Mouse (Mus musculus) hindbrain, embryonic 13.5 days (tissue): Measurements from ENCODE around the gene Rpp30. TPM values are rescaled to one million over a fixed set of nuclear protein-coding genes. Genes with fewer than 3 reads are reported as not detected.
A peak's percentile ranks its signal among the peaks of the same experiment; 100 is the strongest.

Source experiments
- ATAC-seq: fragments of 200-750 bp; cut with Nextera tagmentation; 2 replicates; pipeline ENCODE4 v1.8.0; 2017; ENCODE audit warnings: moderate TSS enrichment; ENCODE audit not compliant: low FRiP score
- H3K27ac ChIP-seq: fragments of 300-500 bp; sonication (generic); 2 replicates; pipeline ENCODE4 v1.5.1; 2015; ENCODE audit warnings: inconsistent platforms, mild to moderate bottlenecking, moderate library complexity
- H3K27me3 ChIP-seq: fragments of 300-500 bp; sonication (generic); 2 replicates; pipeline ENCODE4 v1.6.1; 2015; ENCODE audit warnings: mild to moderate bottlenecking, inconsistent platforms
- H3K36me3 ChIP-seq: fragments of 300-500 bp; sonication (generic); 2 replicates; pipeline ENCODE4 v1.6.1; 2015; ENCODE audit warnings: mild to moderate bottlenecking, inconsistent platforms
- H3K4me1 ChIP-seq: fragments of 300-500 bp; sonication (generic); replicated peaks from 2 replicates; pipeline ENCODE4 v1.6.1; 2015; ENCODE audit warnings: inconsistent platforms
- H3K4me2 ChIP-seq: fragments of 300-500 bp; sonication (generic); 2 replicates; pipeline ENCODE4 v1.6.1; 2015; ENCODE audit warnings: inconsistent platforms, mild to moderate bottlenecking, moderate library complexity
- H3K4me3 ChIP-seq: fragments of 300-500 bp; sonication (generic); 2 replicates; pipeline ENCODE4 v1.5.1; 2015; ENCODE audit warnings: mild to moderate bottlenecking, inconsistent platforms
- H3K9ac ChIP-seq: fragments of 300-500 bp; sonication (generic); 2 replicates; pipeline ENCODE4 v1.6.1; 2015; ENCODE audit warnings: mild to moderate bottlenecking, inconsistent platforms
- H3K9me3 ChIP-seq: fragments of 300-500 bp; sonication (generic); 2 replicates; pipeline ENCODE4 v1.6.1; 2016; ENCODE audit warnings: inconsistent platforms
- WGBS: fragments of 180-500 bp; shearing (Covaris S2); methylation state at CpG from one replicate; pipeline ENCODE4 v1.1.7; 2015; 5-methylcytosine and 5-hydroxymethylcytosine counted together
- polyA plus RNA-seq: library from polyadenylated mRNA; unstranded; fragments of >200 nt; fragmentation: Nextera tagmentation; extraction: Ambion mirVana; gene quantifications from 2 replicates; pipeline ENCODE4 v1.2.1, GENCODE M21; 2015

The Rpp30 gene
- polyA plus RNA-seq, 1 experiment from 2014 or later = 75.1 TPM

- H3K4me3 ChIP-seq = no peak overlapping the region
- no peak for ATAC-seq
- peaks cover 4% of the 10 kb centered on the region; the same call in 1 of the 2 replicates for H3K36me3 ChIP-seq
- H3K9ac ChIP-seq = no peak overlapping the region
- peak overlapping the region; percentile 16; the same call in 1 of the 2 replicates for H3K4me2 ChIP-seq
- H3K9me3 ChIP-seq = no peaks in the 10 kb centered on the region
- 59% methylated on average over 26 of the region's 26 CpGs for WGBS
- no peak overlapping the region for H3K27ac ChIP-seq
- peaks cover 6% of the 10 kb centered on the region; the same call in 1 of the 2 replicates for H3K27me3 ChIP-seq
- peaks cover 10% of the 10 kb centered on the region; the same call in 1 of the 2 replicates for H3K4me1 ChIP-seq
Measured at GRCm38 (mm10) chr19:36109318-36109944, 25.9 kb downstream of the Rpp30 start.

- Histone ChIP-seq H3K27me3 (peaks cover 6% of the 10 kb centered on the region; the same call in 1 of the 2 replicates), H3K4me2 (no peak overlapping the region), H3K27ac (no peak overlapping the region), H3K4me1 (peaks cover 10% of the 10 kb centered on the region; the same call in 1 of the 2 replicates), H3K9me3 (no peaks in the 10 kb centered on the region), H3K9ac (no peak overlapping the region), H3K4me3 (no peak overlapping the region), H3K36me3 (peaks cover 4% of the 10 kb centered on the region; the same call in 1 of the 2 replicates)
- 31% methylated on average over 7 of the region's 7 CpGs for WGBS
- ATAC-seq = peak; percentile 50; the same call in 1 of the 2 replicates
Measured at GRCm38 (mm10) chr19:36110465-36110864, 26.9 kb downstream of the Rpp30 start.

- H3K9me3 ChIP-seq = no peaks in the 10 kb centered on the region
- H3K4me2 ChIP-seq = peak overlapping the region; percentile 46
- peaks cover 10% of the 10 kb centered on the region; the same call in 1 of the 2 replicates for H3K4me1 ChIP-seq
- H3K27ac ChIP-seq = no peak overlapping the region
- peak; percentile 44; the same call in 1 of the 2 replicates for ATAC-seq
- peak overlapping the region; percentile 22; the same call in 1 of the 2 replicates for H3K4me3 ChIP-seq
- H3K9ac ChIP-seq = no peak overlapping the region
- WGBS = 23% methylated on average over 7 of the region's 7 CpGs
- H3K27me3 ChIP-seq = peaks cover 6% of the 10 kb centered on the region; the same call in 1 of the 2 replicates
- H3K36me3 ChIP-seq = no peaks in the 10 kb centered on the region
Measured at GRCm38 (mm10) chr19:36111054-36111895, 27.8 kb downstream of the Rpp30 start.

- peak overlapping the region; percentile 46 for H3K4me2 ChIP-seq
- no peak for ATAC-seq
- H3K27me3 ChIP-seq = peaks cover 6% of the 10 kb centered on the region; the same call in 1 of the 2 replicates
- no peaks in the 10 kb centered on the region for H3K9me3 ChIP-seq
- no peaks in the 10 kb centered on the region for H3K36me3 ChIP-seq
- H3K4me3 ChIP-seq = peak overlapping the region; percentile 22
- H3K9ac ChIP-seq = peak overlapping the region; percentile 43
- no peak overlapping the region for H3K27ac ChIP-seq
- H3K4me1 ChIP-seq = peaks cover 10% of the 10 kb centered on the region; the same call in 1 of the 2 replicates
- WGBS = 29% methylated on average over 17 of the region's 17 CpGs
Measured at GRCm38 (mm10) chr19:36112007-36112406, 28.5 kb downstream of the Rpp30 start.

- Histone ChIP-seq H3K36me3 (no peaks in the 10 kb centered on the region), H3K27me3 (no peaks in the 10 kb centered on the region), H3K9me3 (no peaks in the 10 kb centered on the region), H3K4me1 (0 out of 2 replicates have a peak, but pooled peaks cover 4% of the 10 kb centered on the region), H3K4me2 (no peak overlapping the region), H3K9ac (no peak overlapping the region), H3K27ac (no peak overlapping the region), H3K4me3 (no peak overlapping the region)
- 84% methylated on average over 4 of the region's 4 CpGs for WGBS
- ATAC-seq = no peak
Measured at GRCm38 (mm10) chr19:36116185-36116584, 32.7 kb downstream of the Rpp30 start.

- Histone ChIP-seq H3K4me1 (no peaks in the 10 kb centered on the region), H3K36me3 (no peaks in the 10 kb centered on the region), H3K9me3 (0 out of 2 replicates have a peak, but pooled peaks cover 6% of the 10 kb centered on the region), H3K4me3 (no peak overlapping the region), H3K4me2 (no peak overlapping the region), H3K27me3 (no peaks in the 10 kb centered on the region), H3K9ac (no peak overlapping the region), H3K27ac (no peak overlapping the region)
- 91% methylated on average over 8 of the region's 8 CpGs for WGBS
- ATAC-seq = no peak
Measured at GRCm38 (mm10) chr19:36119219-36119618, 35.7 kb downstream of the Rpp30 start.

- Histone ChIP-seq H3K27me3 (no peaks in the 10 kb centered on the region), H3K36me3 (no peaks in the 10 kb centered on the region), H3K4me3 (no peak within 1 kb of the TSS), H3K9ac (no peak within 1 kb of the TSS), H3K4me2 (no peak within 1 kb of the TSS), H3K9me3 (0 out of 2 replicates have a peak, but pooled peaks cover 6% of the 10 kb centered on the region), H3K4me1 (no peaks in the 10 kb centered on the region), H3K27ac (no peak within 1 kb of the TSS)
- no peak for ATAC-seq
- 85% methylated on average over 14 of the region's 14 CpGs for WGBS
Measured at GRCm38 (mm10) chr19:36119783-36120471, 36.4 kb downstream of the Rpp30 start, which contains the start of gene Ankrd1. Ankrd1 (minus strand) TSS chr19:36120099.

- Histone ChIP-seq H3K4me1 (peaks cover 3% of the 10 kb centered on the region; the same call in 1 of the 2 replicates), H3K9me3 (0 out of 2 replicates have a peak, but pooled peaks cover 6% of the 10 kb centered on the region), H3K36me3 (no peaks in the 10 kb centered on the region), H3K4me3 (no peak overlapping the region), H3K27me3 (no peaks in the 10 kb centered on the region), H3K27ac (no peak overlapping the region), H3K9ac (no peak overlapping the region), H3K4me2 (no peak overlapping the region)
- WGBS = 82% methylated on average over 1 of the region's 1 CpGs
- no peak for ATAC-seq
Measured at GRCm38 (mm10) chr19:36124203-36124602, 40.7 kb downstream of the Rpp30 start.

- Histone ChIP-seq H3K27me3 (no peaks in the 10 kb centered on the region), H3K9ac (no peak overlapping the region), H3K9me3 (0 out of 2 replicates have a peak, but pooled peaks cover 4% of the 10 kb centered on the region), H3K36me3 (no peaks in the 10 kb centered on the region), H3K4me2 (no peak overlapping the region), H3K4me3 (no peak overlapping the region), H3K4me1 (peaks cover 4% of the 10 kb centered on the region; the same call in 1 of the 2 replicates), H3K27ac (no peak overlapping the region)
- 95% methylated on average over 3 of the region's 3 CpGs for WGBS
- ATAC-seq = no peak
Measured at GRCm38 (mm10) chr19:36128440-36128839, 44.9 kb downstream of the Rpp30 start.

- H3K4me2 ChIP-seq = no peak overlapping the region
- no peak for ATAC-seq
- WGBS = 64% methylated on average over 9 of the region's 9 CpGs
- H3K27me3 ChIP-seq = no peaks in the 10 kb centered on the region
- peaks cover 4% of the 10 kb centered on the region; the same call in 1 of the 2 replicates for H3K4me1 ChIP-seq
- H3K27ac ChIP-seq = no peak overlapping the region
- no peaks in the 10 kb centered on the region for H3K9me3 ChIP-seq
- H3K9ac ChIP-seq = no peak overlapping the region
- no peaks in the 10 kb centered on the region for H3K36me3 ChIP-seq
- H3K4me3 ChIP-seq = no peak overlapping the region
Measured at GRCm38 (mm10) chr19:36129213-36129612, 45.7 kb downstream of the Rpp30 start.

GRCm38 (mm10) chr19:36129643-36130042, 46.1 kb downstream of the Rpp30 start:
- Histone ChIP-seq H3K36me3 (no peaks in the 10 kb centered on the region), H3K4me1 (peaks cover 4% of the 10 kb centered on the region; the same call in 1 of the 2 replicates), H3K4me2 (no peak overlapping the region), H3K4me3 (no peak overlapping the region), H3K9me3 (no peaks in the 10 kb centered on the region), H3K27me3 (no peaks in the 10 kb centered on the region), H3K9ac (no peak overlapping the region), H3K27ac (no peak overlapping the region)
- no peak for ATAC-seq
- WGBS = 65% methylated on average over 12 of the region's 12 CpGs
